In the genomic region with DNA sequence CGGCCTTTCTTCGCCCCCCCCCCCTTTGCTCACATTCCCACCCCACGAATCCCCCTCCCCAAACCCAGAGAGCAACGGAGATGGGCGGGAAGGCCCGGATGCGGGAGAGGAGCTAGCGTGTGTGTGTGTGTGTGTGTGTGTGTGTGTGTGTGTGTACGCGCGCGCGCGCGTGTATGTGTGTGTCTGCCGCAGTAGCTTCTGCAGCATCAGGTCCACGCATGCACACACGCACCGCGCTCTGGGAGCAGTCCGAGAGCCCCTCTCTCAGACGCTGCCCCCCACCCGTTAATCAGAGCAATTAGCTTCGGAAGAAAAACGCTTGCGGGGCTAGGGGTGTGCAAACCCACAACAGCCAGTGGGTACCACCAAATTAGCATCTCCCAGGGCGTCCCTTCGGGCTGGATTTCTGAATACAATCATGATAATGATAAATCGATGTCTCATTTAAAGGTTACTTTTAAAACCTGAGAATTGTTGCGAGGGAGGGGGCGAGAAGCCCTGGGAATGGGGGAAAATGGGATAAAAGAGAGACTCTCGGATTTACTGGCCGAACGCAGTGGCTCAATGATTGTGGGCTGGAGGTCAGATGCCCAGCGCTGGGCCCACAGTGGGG, we compare ENCODE assay signal across 8 mouse cellular contexts. TPM values are rescaled to one million over a fixed set of nuclear protein-coding genes. Genes with fewer than 3 reads are reported as not detected.
DNase-seq lines count a peak whose midpoint lies in the region; ATAC-seq and TF ChIP-seq lines count a peak whose summit lies in the region.

No protein-coding gene starts in this region.

- peaks cover 62% of the 10 kb centered on the region for H3K4me1 ChIP-seq in E14TG2a.4 (replicated peaks; ENCODE audit: low read depth, low read length)
- peaks cover 11% of the 10 kb centered on the region for H3K4me1 ChIP-seq in brown adipose tissue, adult 24 weeks (ENCODE audit: control insufficient read depth, insufficient read depth, insufficient read length, low read length)
- peaks cover 68% of the 10 kb centered on the region for H3K4me1 ChIP-seq in neural tube, embryonic 13.5 days (replicated peaks)

- no peaks in the 10 kb centered on the region for H3K36me3 ChIP-seq in E14TG2a.4 (ENCODE audit: insufficient read depth, low read length)
- no peaks in the 10 kb centered on the region for H3K36me3 ChIP-seq in neural tube, embryonic 13.5 days

- intact Hi-C loops in gastrocnemius, postnatal 36 days (cut with DNase I), result loop anchor here (2.0 kb wide), 1 partner anchor 29 kb away; no protein-coding TSS in a partner anchor

- TF ChIP-seq CTCF in E14TG2a.4 (conservative IDR thresholded peaks at IDR 0.05; ENCODE audit: low read length), result no peak

- H3K4me2 ChIP-seq in neural tube, embryonic 13.5 days, result peak overlapping the region; percentile 93

- H3K4me3 ChIP-seq in E14TG2a.4 (replicated peaks; ENCODE audit: low read length), result peak overlapping the region; percentile 50
- 0 out of 2 replicates have a peak overlapping the region, but pooled peaks have one; percentile 0 for H3K4me3 ChIP-seq in brown adipose tissue, adult 24 weeks (ENCODE audit: insufficient read depth, low read depth, low read length)
- peak overlapping the region; percentile 33 for H3K4me3 ChIP-seq in neural tube, embryonic 13.5 days

- WGBS in neural tube, embryonic 13.5 days, result 1% methylated on average over 33 of the region's 35 CpGs

- ATAC-seq in neural tube, embryonic 13.5 days (ENCODE audit: low read depth), result peak; percentile 65

- DNase-seq in kidney, postnatal 4 days, result peak; percentile 18 to 39
- DNase-seq in kidney, postnatal 14 days, result no peak
- DNase-seq in induced T-regulatory cell, adult 2 months (ENCODE audit: low read depth), result peak; percentile 62
- DNase-seq in adrenal gland, adult 8-10 months, result no peak
- no peak for DNase-seq in gastrocnemius, postnatal 36 days

- H3K9me3 ChIP-seq in E14TG2a.4 (ENCODE audit: low read length), result no peaks in the 10 kb centered on the region; the same call in 1 of the 2 replicates
- H3K9me3 ChIP-seq in neural tube, embryonic 13.5 days, result no peaks in the 10 kb centered on the region

- no peak overlapping the region for H3K27ac ChIP-seq in brown adipose tissue, adult 24 weeks (replicated peaks; ENCODE audit: low read depth, low read length)
- peak overlapping the region; percentile 96 for H3K27ac ChIP-seq in neural tube, embryonic 13.5 days (replicated peaks)

- peaks cover 98% of the 10 kb centered on the region for H3K27me3 ChIP-seq in E14TG2a.4 (ENCODE audit: insufficient read depth, low read length)
- H3K27me3 ChIP-seq in neural tube, embryonic 13.5 days, result peaks cover 73% of the 10 kb centered on the region

- H3K9ac ChIP-seq in neural tube, embryonic 13.5 days, result peak overlapping the region; percentile 95

RNA-seq across cellular contexts. Expression of gene Cbx8, which starts 13.1 kb away (rescaled TPM):
- 4.7 and 9.1 TPM in 2 replicates for polyA plus RNA-seq in brown adipose tissue, adult 24 weeks (2012; ENCODE audit: insufficient read depth, insufficient read length, missing spikeins)
- polyA plus RNA-seq in neural tube, embryonic 13.5 days (2015; fragmentation: Nextera tagmentation; extraction: Ambion mirVana), result 7.0 and 8.5 TPM in 2 replicates
- 10 to 100 TPM; 15.3 to 24.0 (median 16.5) TPM for total RNA-seq in adrenal gland, adult 8-10 months (2022)
- total RNA-seq in gastrocnemius, postnatal 36 days (2021), result 1 to 10 TPM; 1.5 to 1.9 TPM

RNA-seq across cellular contexts. Expression of gene Cbx2, which starts 31.1 kb away (rescaled TPM):
- 0.91 and 1.1 TPM in 2 replicates for polyA plus RNA-seq in brown adipose tissue, adult 24 weeks (2012; ENCODE audit: insufficient read depth, insufficient read length, missing spikeins)
- polyA plus RNA-seq in neural tube, embryonic 13.5 days (2015; fragmentation: Nextera tagmentation; extraction: Ambion mirVana), result 17.4 and 21.4 TPM in 2 replicates
- 1 to 10 TPM; 4.6 to 8.1 (median 5.6) TPM for total RNA-seq in adrenal gland, adult 8-10 months (2022)
- 1 to 10 TPM in 1 of 2 experiments, under 1 TPM in 1; 0.79 to 1.1 TPM for total RNA-seq in gastrocnemius, postnatal 36 days (2021)

RNA-seq across cellular contexts. Expression of gene Cbx4, which starts 32.2 kb away (rescaled TPM):
- 37.3 and 37.4 TPM in 2 replicates for polyA plus RNA-seq in brown adipose tissue, adult 24 weeks (2012; ENCODE audit: insufficient read depth, insufficient read length, missing spikeins)
- 14.8 and 16.5 TPM in 2 replicates for polyA plus RNA-seq in neural tube, embryonic 13.5 days (2015; fragmentation: Nextera tagmentation; extraction: Ambion mirVana)
- 100 to 1,000 TPM in 1 of 4 experiments, 10 to 100 TPM in 3; 70.8 to 227 (median 87.4) TPM for total RNA-seq in adrenal gland, adult 8-10 months (2022)
- 1 to 10 TPM; 1.6 to 3.0 TPM for total RNA-seq in gastrocnemius, postnatal 36 days (2021)

Comparison
In these comparisons a context has a peak if more than half of its experiments do, and no peak if none do; other contexts are left out.
1. DNase-seq: peak in kidney, postnatal 4 days (2 of 2) and induced T-regulatory cell, adult 2 months (single experiment); none in kidney, postnatal 14 days (single experiment), adrenal gland, adult 8-10 months (single experiment) and gastrocnemius, postnatal 36 days (0 of 2).
2. H3K4me3 ChIP-seq: peak in every context shown above with its lines; median percentile 50 in E14TG2a.4; 33 in neural tube, embryonic 13.5 days; 0 in brown adipose tissue, adult 24 weeks.
3. RNA of gene Cbx8, which starts 13.1 kb away (total RNA-seq): 15.3 to 24.0 TPM in adrenal gland, adult 8-10 months; 1.5 to 1.9 TPM in gastrocnemius, postnatal 36 days; every median in the first group is over 4 times any median in the second.
4. RNA of gene Cbx4, which starts 32.2 kb away (total RNA-seq): 70.8 to 227 TPM in adrenal gland, adult 8-10 months; 1.6 to 3.0 TPM in gastrocnemius, postnatal 36 days; every median in the first group is over 10 times any median in the second.